Mouse (Mus musculus) heart, adult 9 months (tissue): ENCODE measurements around the gene Igsf3.

Experiments used
- DNase-seq, 2 experiments: peaks; one replicate each; pipeline ENCODE4 v3.0.0; 2022; ENCODE audit warnings: low spot score in 2 of 2

Gene Igsf3

DNA sequence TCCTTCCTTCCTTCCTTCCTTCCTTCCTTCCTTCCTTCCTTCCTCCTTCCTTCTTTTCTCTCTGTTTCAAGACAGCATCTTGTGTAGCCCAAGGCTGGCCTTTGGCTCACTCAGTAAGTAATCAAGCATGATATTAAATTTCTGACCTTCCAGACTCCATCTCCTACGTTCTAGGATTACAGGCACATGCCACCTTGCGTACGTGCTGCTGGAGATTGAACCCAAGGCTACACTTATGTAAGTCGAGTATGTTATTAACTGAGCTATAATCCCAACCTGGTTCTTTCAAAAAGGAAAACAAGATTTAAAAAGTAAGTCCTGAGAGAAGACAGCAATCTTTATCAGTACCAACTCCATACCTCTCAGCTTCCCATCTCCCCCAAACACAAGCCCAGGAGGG lies 124.7 kb downstream of the Igsf3 start:
- DNase-seq: no peak

DNA sequence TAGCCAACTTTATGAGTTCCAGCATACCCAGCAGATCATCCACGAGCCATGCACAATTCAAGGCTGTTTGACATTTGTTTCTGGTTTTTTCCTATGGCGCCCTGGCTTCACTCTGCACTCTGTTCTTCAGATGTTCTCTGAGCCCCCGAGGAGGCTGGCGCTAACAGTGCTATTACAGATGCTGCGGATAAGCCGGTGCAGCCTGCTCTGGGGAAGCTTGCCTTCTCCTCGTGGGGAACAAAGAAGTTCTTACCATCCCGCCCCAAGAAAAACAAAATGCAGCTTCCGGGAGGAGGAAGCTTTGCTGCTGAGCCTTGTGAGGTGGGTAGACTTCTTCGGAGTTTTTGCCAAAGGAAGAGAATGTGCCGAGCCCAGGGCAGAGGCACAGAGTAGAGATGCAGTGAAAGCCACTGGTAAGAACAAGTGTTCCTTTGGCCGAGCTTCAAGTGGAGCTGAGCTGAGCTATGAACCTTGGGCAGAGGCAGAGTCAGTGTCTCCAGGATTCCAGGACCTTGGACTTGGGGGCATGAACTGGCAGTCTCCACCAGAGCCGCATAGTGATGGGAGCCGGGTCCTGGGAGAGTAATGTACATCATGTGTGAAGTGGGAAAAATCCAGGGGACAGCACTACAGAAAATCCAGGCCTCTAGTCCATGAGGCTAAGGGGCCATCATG lies 125.3 kb downstream of the Igsf3 start:
- DNase-seq: no peak

DNA sequence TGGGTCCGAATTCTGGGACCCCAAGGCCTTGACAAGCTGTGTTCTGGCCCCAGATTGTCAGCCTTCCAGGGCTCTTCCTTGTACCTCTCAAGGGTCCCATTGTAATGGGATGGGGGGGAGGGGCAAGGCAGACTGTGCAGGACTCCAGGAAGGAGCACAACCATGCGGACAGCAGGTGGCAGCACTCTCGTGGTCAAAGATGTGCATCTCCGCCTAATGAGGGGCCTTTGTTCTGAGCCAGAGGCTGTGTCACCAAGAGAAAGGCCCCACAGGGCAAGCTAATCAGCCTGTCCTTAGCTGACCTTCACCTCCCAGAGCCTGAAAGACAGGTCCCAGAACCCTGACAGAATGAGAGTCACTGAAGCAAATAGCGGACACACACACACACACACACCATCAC lies 129.3 kb downstream of the Igsf3 start:
- peak; percentile 76 to 85 for DNase-seq

GRCm38 (mm10) chr3:101506970-101507702 lies 130.3 kb downstream of the Igsf3 start:
- peak; percentile 74 to 82 for DNase-seq

- DNase-seq: no peak
These were observed 130.9 kb downstream of the Igsf3 start for GRCm38 (mm10) chr3:101507766-101508165.

GRCm38 (mm10) chr3:101509707-101510544 lies 133.0 kb downstream of the Igsf3 start:
- DNase-seq: no peak

- DNase-seq: no peak
These were observed 133.7 kb downstream of the Igsf3 start for GRCm38 (mm10) chr3:101510632-101511031.
